Mouse (Mus musculus): Measurements from ENCODE around the gene Hadhb. TPM values are rescaled to one million over a fixed set of nuclear protein-coding genes. Genes with fewer than 3 reads are reported as not detected.
A peak's percentile ranks its signal among the peaks of the same experiment; 100 is the strongest.

The Hadhb gene
- total and polyA plus RNA-seq, 3 experiments, result 1,187 to 2,338 (median 1,981) TPM

DNA sequence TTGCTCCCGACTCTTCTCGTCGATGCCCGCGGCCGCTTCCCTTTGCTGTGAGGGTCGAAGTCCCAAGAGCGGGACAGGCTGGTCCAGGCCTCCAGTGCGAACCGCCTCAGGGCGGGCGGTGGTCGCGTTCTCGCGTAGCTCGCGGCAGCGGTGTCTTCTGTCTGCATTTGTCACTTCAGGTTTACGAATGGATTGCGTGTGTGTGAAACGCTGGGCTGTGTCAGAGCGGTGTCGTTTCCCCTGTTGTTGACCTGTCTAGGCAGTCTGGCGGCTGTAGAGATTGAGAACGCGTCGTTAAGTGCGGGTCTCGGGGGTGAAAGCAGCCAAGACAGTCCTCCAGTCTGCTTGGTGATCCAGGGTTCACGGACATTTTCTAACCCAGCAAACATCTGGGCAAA lies 346 bp downstream of the Hadhb start:
- DNase-seq, result no peak

DNA sequence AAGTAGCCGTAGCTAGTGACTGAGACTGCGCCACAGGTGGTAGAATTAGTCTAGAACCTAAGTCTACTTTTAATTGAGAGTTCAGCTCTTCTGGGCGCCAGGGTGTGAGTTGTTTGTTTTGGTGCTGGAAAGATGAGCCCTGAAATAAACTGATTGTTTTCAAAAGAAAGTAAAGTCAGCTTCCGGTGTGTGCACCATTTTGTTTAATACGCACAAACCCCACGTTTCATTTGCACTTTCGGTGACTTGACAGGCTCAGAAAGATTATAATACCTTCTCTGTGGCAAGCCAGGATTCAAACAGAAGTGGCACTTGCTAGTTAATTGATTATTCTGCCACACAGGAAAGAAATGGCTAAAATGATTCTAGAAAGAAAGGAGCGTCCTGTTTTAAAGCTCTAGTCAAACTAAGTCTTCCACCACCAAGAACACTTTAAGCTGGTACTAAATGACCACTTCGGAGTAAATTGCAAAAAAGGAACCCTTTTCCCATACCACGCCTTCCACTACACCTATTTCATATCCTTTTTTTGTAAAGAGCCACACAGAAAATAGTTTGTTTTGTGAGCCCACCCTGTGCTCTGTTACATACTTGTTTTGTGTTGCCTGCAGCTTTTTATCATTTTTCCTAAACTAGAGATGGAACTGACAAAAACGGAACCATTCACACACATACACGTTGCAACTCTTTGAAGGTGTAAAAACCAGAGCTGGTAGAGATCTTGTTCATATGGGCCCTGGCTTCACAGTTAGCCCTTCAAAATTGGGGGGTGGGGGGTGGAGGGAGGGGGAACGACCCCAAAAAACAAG lies 977 bp downstream of the Hadhb start:
- 12% methylated on average over 13 of the region's 13 CpGs for WGBS
- Histone ChIP-seq H3K27ac (peak overlapping the region; percentile 98), H3K4me3 (peak overlapping the region; percentile 92), H3K9ac (ENCODE audit: low read depth, low read length) (peak overlapping the region; percentile 92), H3K4me1 (ENCODE audit: control insufficient read depth, insufficient read depth, low read length) (peaks cover 3% of the 10 kb centered on the region), H3K36me3 (ENCODE audit: control insufficient read depth, insufficient read depth, low read length) (peaks cover 15% of the 10 kb centered on the region), H3K27me3 (ENCODE audit: control insufficient read depth, insufficient read depth, low read length) (no peaks in the 10 kb centered on the region), H3K79me2 (replicated peaks; ENCODE audit: control insufficient read depth, insufficient read depth, low read length) (peaks cover 7% of the 10 kb centered on the region)
- intact Hi-C loops (cut with DNase I), result loop anchor here (5.0 kb wide), 1 partner anchor 76 kb away; the partner anchor contains the start of gene Selenoi
- 0 out of 2 replicates have a peak, but pooled peaks have one; percentile 11 for TF ChIP-seq CTCF (IDR thresholded peaks at IDR 0.05)
- 0 out of 2 replicates have a peak, but pooled peaks have one; percentile 18 for TF ChIP-seq POLR2A (IDR thresholded peaks at IDR 0.05; ENCODE audit: insufficient read depth, low read depth, low read length)
- TF ChIP-seq EP300 (IDR thresholded peaks at IDR 0.05; ENCODE audit: insufficient read depth, low read depth, low read length), result no peak
- DNase-seq, result no peak

More for the DNA sequence above, 346 bp downstream of the Hadhb start:
- Histone ChIP-seq H3K4me3 (peak overlapping the region; percentile 92), H3K27ac (peak overlapping the region; percentile 98), H3K36me3 (ENCODE audit: control insufficient read depth, insufficient read depth, low read length) (peaks cover 17% of the 10 kb centered on the region), H3K27me3 (ENCODE audit: control insufficient read depth, insufficient read depth, low read length) (no peaks in the 10 kb centered on the region), H3K79me2 (replicated peaks; ENCODE audit: control insufficient read depth, insufficient read depth, low read length) (peaks cover 5% of the 10 kb centered on the region), H3K9ac (ENCODE audit: low read depth, low read length) (peak overlapping the region; percentile 92), H3K4me1 (ENCODE audit: control insufficient read depth, insufficient read depth, low read length) (peaks cover 3% of the 10 kb centered on the region)
- intact Hi-C loops (cut with DNase I), result loop anchor here (5.0 kb wide), 1 partner anchor 77 kb away; the partner anchor contains the start of gene Selenoi
- WGBS, result under 1% methylated on average over 31 of the region's 31 CpGs
- TF ChIP-seq POLR2A (IDR thresholded peaks at IDR 0.05; ENCODE audit: insufficient read depth, low read depth, low read length) (no peak), CTCF (IDR thresholded peaks at IDR 0.05) (no peak)

DNA sequence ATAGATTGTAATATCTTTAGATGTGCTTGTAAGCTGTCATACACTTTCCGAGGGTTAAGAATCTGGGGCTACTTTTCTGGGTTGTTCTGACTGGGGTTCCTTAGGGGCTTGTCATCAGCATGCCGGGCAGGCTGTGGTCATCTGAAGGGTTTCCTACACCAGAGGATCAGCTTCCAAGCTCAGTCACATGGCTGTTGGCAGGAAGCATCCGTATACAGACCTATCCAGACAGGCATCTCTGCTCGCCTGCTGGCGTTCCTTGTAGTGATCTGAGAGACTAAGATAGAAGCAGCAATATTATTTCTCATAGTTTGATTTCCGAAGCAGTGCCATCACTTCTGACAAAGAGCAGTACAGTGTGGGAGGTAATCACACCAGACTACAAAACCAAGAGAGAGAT lies 4.6 kb downstream of the Hadhb start:
- 29% methylated on average over 6 of the region's 6 CpGs for WGBS
- TF ChIP-seq POLR2A (IDR thresholded peaks at IDR 0.05; ENCODE audit: insufficient read depth, low read depth, low read length) (no peak), EP300 (IDR thresholded peaks at IDR 0.05; ENCODE audit: insufficient read depth, low read depth, low read length) (no peak), CTCF (IDR thresholded peaks at IDR 0.05) (no peak)
- H3K36me3 ChIP-seq (ENCODE audit: control insufficient read depth, insufficient read depth, low read length), result peaks cover 22% of the 10 kb centered on the region
- peaks cover 4% of the 10 kb centered on the region for H3K79me2 ChIP-seq (replicated peaks; ENCODE audit: control insufficient read depth, insufficient read depth, low read length)
- H3K27me3 ChIP-seq (ENCODE audit: control insufficient read depth, insufficient read depth, low read length), result no peaks in the 10 kb centered on the region
- H3K4me1 ChIP-seq (ENCODE audit: control insufficient read depth, insufficient read depth, low read length), result peaks cover 5% of the 10 kb centered on the region
- no peak overlapping the region for H3K9ac ChIP-seq (ENCODE audit: low read depth, low read length)
- peak in 1 of 2 experiments; percentile 65 for DNase-seq
- peak overlapping the region; percentile 17; the same call in 1 of the 2 replicates for H3K4me3 ChIP-seq
- intact Hi-C loops (cut with DNase I), result loop anchor here (5.0 kb wide), 1 partner anchor 73 kb away; the partner anchor contains the start of gene Selenoi
- H3K27ac ChIP-seq, result peak overlapping the region; percentile 98

GRCm38 (mm10) chr5:30161836-30162235 lies 6.8 kb downstream of the Hadhb start:
- TF ChIP-seq POLR2A (IDR thresholded peaks at IDR 0.05; ENCODE audit: insufficient read depth, low read depth, low read length) (no peak), EP300 (IDR thresholded peaks at IDR 0.05; ENCODE audit: insufficient read depth, low read depth, low read length) (no peak), CTCF (IDR thresholded peaks at IDR 0.05) (no peak)
- Histone ChIP-seq H3K27me3 (ENCODE audit: control insufficient read depth, insufficient read depth, low read length) (no peaks in the 10 kb centered on the region), H3K4me3 (no peak overlapping the region), H3K4me1 (ENCODE audit: control insufficient read depth, insufficient read depth, low read length) (peaks cover 4% of the 10 kb centered on the region), H3K27ac (peak overlapping the region; percentile 98), H3K9ac (ENCODE audit: low read depth, low read length) (no peak overlapping the region), H3K79me2 (replicated peaks; ENCODE audit: control insufficient read depth, insufficient read depth, low read length) (peaks cover 4% of the 10 kb centered on the region), H3K36me3 (ENCODE audit: control insufficient read depth, insufficient read depth, low read length) (peaks cover 35% of the 10 kb centered on the region)
- 62% methylated on average over 1 of the region's 1 CpGs for WGBS
- no peak for DNase-seq
- intact Hi-C loops (cut with DNase I), result no loop called here

DNA sequence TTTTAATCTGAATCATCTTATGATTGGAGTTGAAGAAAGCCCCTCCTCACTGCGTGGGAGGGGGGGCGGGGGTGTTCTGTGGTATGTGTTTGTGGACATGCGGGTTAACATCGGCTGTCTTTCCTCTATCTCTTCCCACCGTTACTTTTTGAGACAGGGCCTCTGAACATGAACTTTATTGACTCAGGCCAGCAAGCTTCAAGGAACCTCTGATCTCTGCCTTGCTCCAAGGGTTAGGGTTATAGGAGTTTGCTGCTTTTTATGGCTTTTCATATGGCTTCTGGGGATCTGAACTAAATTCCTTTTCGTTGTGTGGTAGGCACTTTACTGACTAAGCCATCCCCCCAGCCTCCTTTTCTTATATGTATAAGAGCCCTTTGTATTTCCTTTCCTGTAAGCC lies 7.3 kb downstream of the Hadhb start:
- H3K4me1 ChIP-seq (ENCODE audit: control insufficient read depth, insufficient read depth, low read length), result peaks cover 3% of the 10 kb centered on the region
- H3K36me3 ChIP-seq (ENCODE audit: control insufficient read depth, insufficient read depth, low read length), result peaks cover 37% of the 10 kb centered on the region
- no peaks in the 10 kb centered on the region for H3K27me3 ChIP-seq (ENCODE audit: control insufficient read depth, insufficient read depth, low read length)
- intact Hi-C loops (cut with DNase I), result no loop called here
- H3K79me2 ChIP-seq (replicated peaks; ENCODE audit: control insufficient read depth, insufficient read depth, low read length), result peaks cover 4% of the 10 kb centered on the region
- no peak for DNase-seq
- no peak overlapping the region for H3K9ac ChIP-seq (ENCODE audit: low read depth, low read length)
- TF ChIP-seq EP300 (IDR thresholded peaks at IDR 0.05; ENCODE audit: insufficient read depth, low read depth, low read length) (no peak), CTCF (IDR thresholded peaks at IDR 0.05) (no peak), POLR2A (IDR thresholded peaks at IDR 0.05; ENCODE audit: insufficient read depth, low read depth, low read length) (no peak)
- H3K4me3 ChIP-seq, result no peak overlapping the region
- 52% methylated on average over 6 of the region's 6 CpGs for WGBS
- H3K27ac ChIP-seq, result peak overlapping the region; percentile 98

Measured in heart, adult 2 months (tissue).